Mouse (Mus musculus): ENCODE results near the gene Asb18.

The Asb18 gene

GRCm38 (mm10) chr1:89931120-89931519 lies 83.3 kb downstream of the Asb18 start, which contains the start of gene Gbx2:
Gbx2 (minus strand) TSS chr1:89931179.
- DNase-seq = peak; percentile 22 to 54

- no peak for DNase-seq
Observed at GRCm38 (mm10) chr1:89930551-89930950, 83.9 kb downstream of the Asb18 start.

GRCm38 (mm10) chr1:89929721-89930505 lies 84.6 kb downstream of the Asb18 start:
- DNase-seq = no peak

GRCm38 (mm10) chr1:89929181-89929580 lies 85.3 kb downstream of the Asb18 start:
- DNase-seq = no peak

GRCm38 (mm10) chr1:89928676-89929075 lies 85.8 kb downstream of the Asb18 start:
- DNase-seq = no peak

GRCm38 (mm10) chr1:89927061-89927661 lies 87.3 kb downstream of the Asb18 start:
- no peak for DNase-seq

GRCm38 (mm10) chr1:89926583-89927060 lies 87.8 kb downstream of the Asb18 start:
- no peak for DNase-seq

GRCm38 (mm10) chr1:89925501-89926190 lies 88.8 kb downstream of the Asb18 start:
- no peak for DNase-seq

- no peak for DNase-seq
Observed at GRCm38 (mm10) chr1:89923642-89924020, 90.8 kb downstream of the Asb18 start.

GRCm38 (mm10) chr1:89922883-89923641 lies 91.4 kb downstream of the Asb18 start:
- DNase-seq = no peak

- no peak for DNase-seq
Observed at GRCm38 (mm10) chr1:89922282-89922681, 92.2 kb downstream of the Asb18 start.

- no peak for DNase-seq
Observed at GRCm38 (mm10) chr1:89921806-89922205, 92.7 kb downstream of the Asb18 start.

GRCm38 (mm10) chr1:89919206-89919605 lies 95.3 kb downstream of the Asb18 start:
- DNase-seq = peak in 1 of 2 experiments; percentile 39

- no peak for DNase-seq
Observed at GRCm38 (mm10) chr1:89918111-89918510, 96.4 kb downstream of the Asb18 start.

- no peak for DNase-seq
Observed at GRCm38 (mm10) chr1:89913611-89914010, 100.9 kb downstream of the Asb18 start.

- no peak for DNase-seq
Observed at GRCm38 (mm10) chr1:89912392-89912791, 102.1 kb downstream of the Asb18 start.

GRCm38 (mm10) chr1:89909796-89910195 lies 104.7 kb downstream of the Asb18 start:
- no peak for DNase-seq

GRCm38 (mm10) chr1:89902641-89903040 lies 111.8 kb downstream of the Asb18 start:
- DNase-seq = no peak

GRCm38 (mm10) chr1:89902236-89902635 lies 112.2 kb downstream of the Asb18 start:
- no peak for DNase-seq

- peak in 1 of 2 experiments; percentile 17 for DNase-seq
Observed at GRCm38 (mm10) chr1:89901381-89901780, 113.1 kb downstream of the Asb18 start.
